Mouse (Mus musculus) hindbrain, embryonic 16.5 days (tissue): ENCODE measurements around the gene Phactr3. TPM values are rescaled to one million over a fixed set of nuclear protein-coding genes. Genes with fewer than 3 reads are reported as not detected.

Experiments
- ATAC-seq: fragments of 200-750 bp; cut with Nextera tagmentation; 2 replicates; pipeline ENCODE4 v1.8.0; 2017; ENCODE audit warnings: moderate TSS enrichment, moderate library complexity
- H3K27ac ChIP-seq: fragments of 300-500 bp; sonication (generic); 2 replicates; pipeline ENCODE4 v1.5.1; 2014; ENCODE audit warnings: low read depth, mild to moderate bottlenecking, control low read depth, low read length, moderate library complexity
- H3K27me3 ChIP-seq: fragments of 300-500 bp; sonication (generic); replicated peaks from 2 replicates; pipeline ENCODE4 v1.6.1; 2014; ENCODE audit warnings: low read length; ENCODE audit not compliant: control insufficient read depth, insufficient read depth
- H3K36me3 ChIP-seq: fragments of 300-500 bp; sonication (generic); 2 replicates; pipeline ENCODE4 v1.6.1; 2014; ENCODE audit warnings: mild to moderate bottlenecking, low read length, moderate library complexity, mixed read lengths; ENCODE audit not compliant: control insufficient read depth, insufficient read depth
- H3K4me1 ChIP-seq: fragments of 300-500 bp; sonication (generic); 2 replicates; pipeline ENCODE4 v1.6.1; 2014; ENCODE audit warnings: low read depth, low read length; ENCODE audit not compliant: control insufficient read depth, insufficient read depth
- H3K4me2 ChIP-seq: fragments of 300-500 bp; sonication (generic); 2 replicates; pipeline ENCODE4 v1.6.1; 2014; ENCODE audit warnings: mild to moderate bottlenecking, low read length, control low read depth, moderate library complexity
- H3K4me3 ChIP-seq: fragments of 300-500 bp; sonication (generic); 2 replicates; pipeline ENCODE4 v1.5.1; 2014; ENCODE audit warnings: mild to moderate bottlenecking, low read length, control low read depth, moderate library complexity
- H3K9ac ChIP-seq: fragments of 300-500 bp; sonication (generic); 2 replicates; pipeline ENCODE4 v1.6.1; 2014; ENCODE audit warnings: low read depth, mild to moderate bottlenecking, control low read depth, low read length, moderate library complexity
- H3K9me3 ChIP-seq: fragments of 300-500 bp; sonication (generic); 2 replicates; pipeline ENCODE4 v1.6.1; 2014; ENCODE audit warnings: mild to moderate bottlenecking, low read length, moderate library complexity; ENCODE audit not compliant: control insufficient read depth
- WGBS: fragments of 180-500 bp; shearing (Covaris S2); extraction: QIAGEN DNeasy Blood & Tissue Kit; methylation state at CpG from one replicate; pipeline ENCODE4 v1.1.7; 2014; 5-methylcytosine and 5-hydroxymethylcytosine counted together
- polyA plus RNA-seq: library from polyadenylated mRNA; unstranded; fragments of >200 nt; fragmentation: Nextera tagmentation; extraction: Ambion mirVana; gene quantifications from 2 replicates; pipeline ENCODE4 v1.2.1, GENCODE M21; 2015

Phactr3 gene
- polyA plus RNA-seq, 1 experiment from 2014 or later: 69.1 TPM

DNA sequence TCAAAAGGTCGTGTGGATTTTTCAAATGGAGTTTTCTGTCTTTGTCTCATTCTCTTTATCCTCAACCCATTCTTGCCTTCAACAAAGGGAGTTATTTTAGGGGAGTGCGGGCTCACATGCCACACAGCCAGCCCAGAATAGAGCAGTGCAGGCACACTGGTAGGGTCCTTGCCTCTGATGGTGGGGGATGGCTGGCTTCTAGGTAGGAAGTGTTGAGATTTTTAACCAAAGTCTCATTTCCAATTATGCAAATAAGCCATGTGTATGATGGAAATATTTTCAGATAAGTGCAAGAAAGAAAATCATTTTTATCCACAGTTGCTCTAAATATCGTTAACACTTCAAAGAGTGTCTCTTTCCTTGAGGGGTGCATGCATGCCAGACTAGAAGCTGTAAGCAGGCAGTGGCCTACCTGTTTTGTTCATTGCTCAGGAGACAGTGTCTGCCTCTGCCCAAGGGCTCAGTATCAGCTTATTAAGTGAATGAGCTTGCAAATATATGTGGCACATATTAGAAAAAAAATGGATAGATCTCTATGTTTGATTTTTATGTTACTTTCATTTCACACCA, 101.5 kb downstream of the Phactr3 start:
- no peak overlapping the region for H3K4me2 ChIP-seq
- H3K9me3 ChIP-seq: no peaks in the 10 kb centered on the region
- no peaks in the 10 kb centered on the region for H3K36me3 ChIP-seq
- no peak overlapping the region for H3K27ac ChIP-seq
- ATAC-seq: no peak
- no peak overlapping the region for H3K9ac ChIP-seq
- 58% methylated on average over 3 of the region's 3 CpGs for WGBS
- H3K4me1 ChIP-seq: no peaks in the 10 kb centered on the region
- H3K4me3 ChIP-seq: no peak overlapping the region
- no peaks in the 10 kb centered on the region for H3K27me3 ChIP-seq

DNA sequence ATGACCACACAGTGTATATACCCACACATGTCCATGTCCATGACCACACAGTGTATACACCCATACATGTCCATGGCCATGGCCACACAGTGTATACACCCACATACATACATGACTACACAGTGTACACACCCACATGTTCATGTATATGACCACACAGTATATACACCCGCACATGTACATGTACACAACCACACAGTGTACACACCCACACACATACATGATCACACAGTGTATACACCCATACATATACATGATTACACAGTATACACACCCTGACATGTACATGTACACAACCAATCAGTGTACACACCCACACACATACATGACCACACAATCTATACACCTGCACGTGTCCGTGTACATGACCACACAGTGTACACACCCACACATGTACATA, 102.2 kb downstream of the Phactr3 start:
- no peak overlapping the region for H3K4me2 ChIP-seq
- H3K9ac ChIP-seq: no peak overlapping the region
- ATAC-seq: peak; percentile 74
- no peak overlapping the region for H3K4me3 ChIP-seq
- H3K9me3 ChIP-seq: no peaks in the 10 kb centered on the region
- no peaks in the 10 kb centered on the region for H3K36me3 ChIP-seq
- no peaks in the 10 kb centered on the region for H3K27me3 ChIP-seq
- no peak overlapping the region for H3K27ac ChIP-seq
- H3K4me1 ChIP-seq: no peaks in the 10 kb centered on the region
- 99% methylated on average over 3 of the region's 3 CpGs for WGBS

DNA sequence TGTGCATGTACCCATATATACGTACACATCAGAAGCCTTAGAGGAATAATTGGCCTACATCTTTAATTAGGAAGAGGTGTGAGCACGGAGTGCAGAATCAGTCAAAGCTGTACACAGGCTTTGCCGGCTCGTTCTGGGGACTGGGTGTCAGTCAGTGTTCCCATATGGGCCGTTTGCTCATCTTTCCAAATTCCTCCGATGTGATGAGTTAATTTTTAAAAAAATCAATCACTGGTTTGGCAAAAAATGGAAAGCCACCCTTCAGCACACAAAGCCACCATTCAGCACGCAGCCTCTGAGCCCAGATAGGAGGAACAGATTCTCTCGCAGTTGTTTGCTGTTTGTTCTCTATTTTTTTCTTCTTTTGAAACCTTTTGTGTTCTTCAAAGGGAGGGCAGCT, 110.5 kb downstream of the Phactr3 start:
- Histone ChIP-seq H3K4me1 (no peaks in the 10 kb centered on the region), H3K27ac (no peak overlapping the region), H3K9me3 (0 out of 2 replicates have a peak, but pooled peaks cover 4% of the 10 kb centered on the region), H3K9ac (no peak overlapping the region), H3K4me3 (no peak overlapping the region), H3K27me3 (no peaks in the 10 kb centered on the region), H3K4me2 (no peak overlapping the region), H3K36me3 (no peaks in the 10 kb centered on the region)
- no peak for ATAC-seq
- WGBS: 66% methylated on average over 8 of the region's 8 CpGs

DNA sequence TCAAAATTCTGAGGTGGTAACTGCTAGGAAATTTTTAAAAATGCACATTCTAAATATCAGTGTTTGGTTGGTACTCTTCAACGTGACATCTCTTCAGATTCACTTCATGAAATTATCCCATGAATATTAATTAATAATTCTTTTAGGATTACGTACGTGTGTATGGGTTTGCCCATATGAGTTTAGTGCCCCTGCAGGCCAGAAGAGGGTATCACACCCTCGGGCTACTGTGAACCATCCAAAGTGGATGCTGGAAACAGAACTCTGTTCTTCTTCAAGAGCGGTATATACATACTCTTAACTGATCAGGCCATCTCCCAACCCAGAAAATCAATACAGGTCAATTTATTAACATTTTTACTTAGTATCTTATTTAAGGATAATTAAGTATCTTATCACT, 114.7 kb downstream of the Phactr3 start:
- Histone ChIP-seq H3K4me2 (no peak overlapping the region), H3K36me3 (no peaks in the 10 kb centered on the region), H3K4me1 (no peaks in the 10 kb centered on the region), H3K4me3 (no peak overlapping the region), H3K27ac (no peak overlapping the region), H3K9me3 (0 out of 2 replicates have a peak, but pooled peaks cover 4% of the 10 kb centered on the region), H3K27me3 (no peaks in the 10 kb centered on the region), H3K9ac (no peak overlapping the region)
- 74% methylated on average over 5 of the region's 5 CpGs for WGBS
- ATAC-seq: no peak

DNA sequence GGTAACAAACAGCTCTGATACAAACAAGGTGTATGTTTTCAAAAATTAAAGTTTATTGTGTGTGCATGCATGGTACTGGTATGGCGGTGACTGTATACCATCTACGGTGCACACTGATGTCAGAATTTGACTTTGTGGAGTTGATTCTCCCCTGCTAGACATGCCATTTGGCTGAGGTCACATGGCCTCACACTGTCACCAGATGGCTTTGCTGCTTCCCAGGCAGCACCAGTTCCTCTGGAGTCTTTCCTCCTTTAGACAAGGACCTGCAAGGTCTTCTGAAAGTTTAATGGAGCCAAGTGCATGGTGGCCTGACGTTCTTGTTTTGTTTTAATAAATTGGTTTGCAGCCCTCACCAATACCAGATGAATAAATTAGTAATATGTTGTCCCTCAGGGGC, 118.3 kb downstream of the Phactr3 start:
- ATAC-seq: no peak
- H3K9me3 ChIP-seq: no peaks in the 10 kb centered on the region
- WGBS: 84% methylated on average over 3 of the region's 3 CpGs
- no peak overlapping the region for H3K9ac ChIP-seq
- no peak overlapping the region for H3K4me3 ChIP-seq
- no peaks in the 10 kb centered on the region for H3K36me3 ChIP-seq
- H3K4me2 ChIP-seq: no peak overlapping the region
- peaks cover 3% of the 10 kb centered on the region; the same call in 1 of the 2 replicates for H3K4me1 ChIP-seq
- no peak overlapping the region for H3K27ac ChIP-seq
- H3K27me3 ChIP-seq: no peaks in the 10 kb centered on the region

DNA sequence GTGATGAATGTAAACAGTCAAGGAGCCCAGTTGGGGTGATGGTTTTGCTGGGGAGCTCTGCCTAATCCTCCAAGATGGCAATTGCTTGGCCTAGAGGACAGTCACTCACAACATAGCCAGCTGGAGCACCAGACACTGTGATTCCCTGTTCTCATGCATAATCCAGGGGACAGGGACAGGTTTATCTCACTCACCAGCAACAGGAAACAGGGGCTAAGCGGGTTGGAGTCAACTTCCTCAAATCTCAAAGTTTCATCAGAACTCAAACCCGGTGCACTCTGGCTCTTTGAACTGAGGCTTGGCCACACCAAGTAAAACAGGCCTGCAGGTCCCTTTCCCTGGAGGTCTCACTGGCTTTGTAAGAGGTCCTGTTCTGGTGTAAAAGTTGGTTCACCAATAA, 119.7 kb downstream of the Phactr3 start:
- 82% methylated on average over 2 of the region's 2 CpGs for WGBS
- Histone ChIP-seq H3K9me3 (no peaks in the 10 kb centered on the region), H3K4me2 (no peak overlapping the region), H3K36me3 (no peaks in the 10 kb centered on the region), H3K4me3 (no peak overlapping the region), H3K27me3 (no peaks in the 10 kb centered on the region), H3K27ac (no peak overlapping the region), H3K4me1 (peaks cover 3% of the 10 kb centered on the region; the same call in 1 of the 2 replicates), H3K9ac (no peak overlapping the region)
- ATAC-seq: no peak

DNA sequence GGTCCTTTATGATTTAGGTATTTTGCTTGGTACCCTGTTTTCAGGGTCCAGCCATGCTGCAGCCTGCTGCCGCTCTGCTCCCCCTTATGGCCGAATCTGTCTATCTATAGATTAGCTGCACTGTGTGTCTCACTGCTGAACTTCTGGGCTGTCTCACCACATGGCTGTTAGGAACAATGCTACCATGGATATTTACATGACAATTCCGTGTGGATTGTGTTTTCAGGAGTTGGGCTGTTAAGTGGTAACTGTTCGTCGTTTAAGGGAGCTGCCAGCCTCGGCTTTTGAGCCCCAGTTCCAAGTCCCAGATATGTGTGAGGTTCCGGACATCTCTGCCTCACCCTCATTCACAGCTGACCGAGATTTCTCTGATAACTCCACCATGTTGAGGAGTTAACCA, 122.1 kb downstream of the Phactr3 start:
- ATAC-seq: no peak
- Histone ChIP-seq H3K4me1 (peaks cover 3% of the 10 kb centered on the region; the same call in 1 of the 2 replicates), H3K4me2 (no peak overlapping the region), H3K36me3 (no peaks in the 10 kb centered on the region), H3K27me3 (no peaks in the 10 kb centered on the region), H3K4me3 (no peak overlapping the region), H3K9me3 (no peaks in the 10 kb centered on the region), H3K9ac (no peak overlapping the region), H3K27ac (no peak overlapping the region)
- WGBS: 68% methylated on average over 8 of the region's 8 CpGs

DNA sequence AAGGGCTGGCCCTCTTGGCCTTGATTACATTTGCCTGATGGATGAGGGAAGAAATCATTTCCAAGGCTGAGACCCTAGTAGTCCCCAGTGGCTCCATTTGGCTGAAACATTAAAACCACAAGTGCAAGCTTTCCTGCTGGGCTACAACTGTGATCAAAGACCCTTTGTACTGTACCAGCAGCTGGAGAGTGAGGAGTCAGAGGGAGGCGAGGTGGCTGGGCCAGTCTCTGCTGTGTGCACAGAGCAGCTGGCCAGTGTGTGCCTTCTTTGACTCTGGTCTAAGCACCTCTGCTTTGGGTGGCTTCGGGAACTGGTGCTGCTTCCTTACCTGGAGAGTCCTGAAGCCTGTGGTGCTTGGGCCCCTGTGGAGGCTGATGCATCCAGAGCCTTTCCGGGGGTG, 122.6 kb downstream of the Phactr3 start:
- H3K4me2 ChIP-seq: no peak overlapping the region
- ATAC-seq: peak; percentile 60
- WGBS: 34% methylated on average over 3 of the region's 3 CpGs
- no peak overlapping the region for H3K4me3 ChIP-seq
- no peaks in the 10 kb centered on the region for H3K36me3 ChIP-seq
- no peaks in the 10 kb centered on the region for H3K27me3 ChIP-seq
- H3K27ac ChIP-seq: no peak overlapping the region
- peaks cover 3% of the 10 kb centered on the region; the same call in 1 of the 2 replicates for H3K4me1 ChIP-seq
- H3K9ac ChIP-seq: no peak overlapping the region
- no peaks in the 10 kb centered on the region for H3K9me3 ChIP-seq

DNA sequence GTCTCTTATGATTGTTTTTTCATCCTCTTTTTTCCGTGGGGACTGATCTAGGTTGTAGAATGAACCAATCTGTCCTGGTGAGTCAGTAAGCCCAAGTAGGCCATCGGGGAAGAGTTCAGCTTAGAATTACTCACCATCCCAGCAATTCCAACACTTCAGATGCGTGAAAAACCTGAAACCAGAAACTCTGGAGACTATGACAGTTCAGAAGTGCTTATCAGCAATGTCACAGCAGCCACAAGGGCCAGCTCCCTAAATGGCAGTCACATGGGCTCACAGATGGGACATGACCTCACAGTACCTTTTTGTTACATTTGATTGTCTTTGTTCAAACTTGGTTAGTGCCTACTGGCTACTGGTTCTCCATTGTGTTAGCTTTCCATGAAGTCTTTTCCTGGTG, 124.2 kb downstream of the Phactr3 start:
- H3K36me3 ChIP-seq: no peaks in the 10 kb centered on the region
- no peak overlapping the region for H3K4me3 ChIP-seq
- ATAC-seq: no peak
- no peaks in the 10 kb centered on the region for H3K9me3 ChIP-seq
- no peak overlapping the region for H3K9ac ChIP-seq
- 77% methylated on average over 3 of the region's 3 CpGs for WGBS
- H3K27ac ChIP-seq: no peak overlapping the region
- no peaks in the 10 kb centered on the region for H3K27me3 ChIP-seq
- peaks cover 3% of the 10 kb centered on the region; the same call in 1 of the 2 replicates for H3K4me1 ChIP-seq
- no peak overlapping the region for H3K4me2 ChIP-seq

DNA sequence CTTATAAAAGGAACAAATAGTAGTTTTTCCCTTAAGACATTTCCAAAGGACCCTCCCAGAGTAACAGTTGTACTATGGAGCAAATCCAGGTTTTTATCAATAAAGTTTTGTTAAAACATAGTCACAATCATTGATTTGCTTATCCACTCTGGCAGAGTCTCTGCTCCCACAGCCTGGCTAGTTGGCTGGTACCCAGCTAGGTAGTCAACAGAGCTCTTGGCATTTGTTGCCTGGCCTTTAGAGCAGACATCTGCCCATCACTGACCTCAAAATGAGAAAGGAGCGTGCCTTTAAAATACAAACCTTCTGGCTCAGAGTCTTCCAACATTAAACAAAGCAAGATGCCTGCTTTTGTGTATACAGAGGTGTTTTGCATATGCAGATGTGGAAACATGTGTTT, 126.1 kb downstream of the Phactr3 start:
- H3K4me2 ChIP-seq: no peak overlapping the region
- ATAC-seq: no peak
- no peak overlapping the region for H3K27ac ChIP-seq
- WGBS: 83% methylated on average over 1 of the region's 1 CpGs
- no peak overlapping the region for H3K9ac ChIP-seq
- H3K27me3 ChIP-seq: no peaks in the 10 kb centered on the region
- H3K4me1 ChIP-seq: peaks cover 3% of the 10 kb centered on the region; the same call in 1 of the 2 replicates
- H3K36me3 ChIP-seq: no peaks in the 10 kb centered on the region
- no peak overlapping the region for H3K4me3 ChIP-seq
- H3K9me3 ChIP-seq: no peaks in the 10 kb centered on the region
